Mouse (Mus musculus): ENCODE results near the gene Jag2.

The Jag2 gene

DNA sequence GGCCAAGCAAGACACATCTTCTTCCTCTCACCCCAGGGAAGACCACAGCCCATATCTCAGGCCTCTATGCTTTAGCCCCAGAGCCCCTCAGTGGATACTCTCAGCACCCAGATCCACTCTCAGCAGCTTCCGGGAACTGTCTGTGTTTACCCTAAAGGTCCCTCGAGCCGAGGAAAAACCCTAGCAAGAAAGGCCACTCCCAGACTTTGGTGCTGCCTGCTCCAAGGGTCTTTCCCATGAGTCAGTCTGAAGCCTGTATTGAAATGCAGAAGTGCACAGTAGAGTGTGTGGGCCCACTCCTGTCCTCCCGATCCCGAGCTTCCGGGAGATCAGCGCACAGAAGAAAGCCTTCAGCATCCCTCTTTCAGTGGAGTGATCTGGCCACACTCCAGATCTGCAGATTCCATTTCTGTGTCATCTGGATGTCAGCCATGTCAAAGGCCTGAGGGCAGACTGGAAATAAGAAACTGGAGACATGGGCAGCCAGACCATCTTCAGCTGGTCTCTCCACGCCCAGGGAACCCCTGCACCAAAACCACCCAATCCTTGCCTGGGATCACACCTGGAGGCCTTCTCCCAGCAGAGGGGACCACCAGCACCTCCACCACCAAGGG, 63.0 kb downstream of the Jag2 start:
- DNase-seq, result peak; percentile 62

DNA sequence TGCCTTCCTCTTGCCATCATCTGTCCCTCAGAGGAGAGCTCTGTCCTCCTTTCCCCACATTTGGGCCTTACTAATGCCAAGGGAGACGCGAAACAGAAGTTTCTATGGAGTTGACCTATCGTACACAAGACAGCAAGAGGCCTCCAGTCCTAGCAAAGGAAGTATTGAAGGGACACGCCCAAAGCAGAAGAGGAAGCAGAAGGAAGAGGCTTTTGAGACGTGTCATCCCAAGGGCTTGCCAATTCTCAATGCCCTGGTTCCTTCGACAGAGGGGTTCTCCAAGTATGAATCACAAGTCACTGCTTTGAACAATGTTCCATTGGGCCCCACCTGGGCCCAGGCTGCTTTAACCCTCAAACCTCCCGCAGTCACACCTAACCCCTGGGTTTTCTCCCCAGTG, 64.8 kb downstream of the Jag2 start:
- DNase-seq, result no peak

DNA sequence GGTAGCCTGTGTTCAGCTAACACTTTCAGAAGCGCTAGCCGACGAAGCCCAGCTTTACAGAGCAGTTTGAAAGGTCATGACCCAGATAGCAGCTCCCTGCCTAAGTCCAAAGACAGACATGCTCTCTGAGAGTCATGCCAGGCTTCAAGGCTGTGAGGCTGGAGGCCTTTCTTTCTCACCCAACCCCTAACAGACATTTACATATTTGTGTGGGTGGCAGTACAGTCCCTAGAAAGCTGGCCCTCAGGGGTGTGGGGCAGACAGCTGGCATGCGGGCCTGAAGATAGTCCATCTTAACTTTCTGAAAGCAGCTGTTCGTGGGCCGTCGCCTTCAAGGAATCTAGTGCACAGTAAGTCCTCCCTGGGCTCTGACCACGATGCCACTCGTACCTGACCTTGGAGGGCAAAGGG, 67.7 kb downstream of the Jag2 start:
- no peak for DNase-seq

DNA sequence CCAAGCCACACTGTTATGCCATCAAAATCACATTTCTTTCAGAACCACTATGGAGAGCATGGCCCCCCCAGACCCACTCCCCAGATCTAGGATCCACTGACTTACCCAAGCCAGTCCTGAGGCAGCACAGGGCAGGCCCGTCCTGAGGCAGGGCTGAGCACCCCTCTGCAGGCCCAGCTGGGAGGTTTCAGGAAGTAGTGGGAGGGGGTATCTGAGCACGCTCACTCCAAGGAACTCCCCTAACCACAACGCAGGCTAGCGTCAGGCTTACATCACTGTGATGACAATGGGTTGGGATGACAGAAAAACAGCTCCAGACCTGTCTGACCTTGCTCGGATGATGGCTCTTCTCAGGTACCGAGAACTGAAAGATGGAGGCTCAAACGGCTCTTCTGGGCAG, 68.8 kb downstream of the Jag2 start:
- DNase-seq, result peak; percentile 13

DNA sequence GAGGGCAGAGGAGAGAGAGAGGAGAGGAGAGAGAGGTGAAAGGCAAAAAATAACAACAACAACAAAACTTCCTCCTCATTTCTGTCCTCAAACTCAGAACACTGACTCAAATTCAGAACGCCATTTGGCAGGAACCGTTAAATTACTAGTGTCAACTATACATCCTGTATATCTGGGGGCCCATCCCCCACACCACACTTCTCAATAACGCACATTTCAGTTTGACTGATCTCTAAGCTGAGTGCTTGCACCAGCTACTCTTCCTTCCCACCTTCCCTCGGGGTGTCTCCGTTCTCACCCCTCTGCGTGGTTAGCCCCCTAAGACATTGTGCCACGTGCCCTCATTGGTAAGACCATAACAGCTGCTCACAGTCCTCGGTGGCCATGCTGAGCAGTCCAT, 69.6 kb downstream of the Jag2 start:
- peak; percentile 16 for DNase-seq

DNA sequence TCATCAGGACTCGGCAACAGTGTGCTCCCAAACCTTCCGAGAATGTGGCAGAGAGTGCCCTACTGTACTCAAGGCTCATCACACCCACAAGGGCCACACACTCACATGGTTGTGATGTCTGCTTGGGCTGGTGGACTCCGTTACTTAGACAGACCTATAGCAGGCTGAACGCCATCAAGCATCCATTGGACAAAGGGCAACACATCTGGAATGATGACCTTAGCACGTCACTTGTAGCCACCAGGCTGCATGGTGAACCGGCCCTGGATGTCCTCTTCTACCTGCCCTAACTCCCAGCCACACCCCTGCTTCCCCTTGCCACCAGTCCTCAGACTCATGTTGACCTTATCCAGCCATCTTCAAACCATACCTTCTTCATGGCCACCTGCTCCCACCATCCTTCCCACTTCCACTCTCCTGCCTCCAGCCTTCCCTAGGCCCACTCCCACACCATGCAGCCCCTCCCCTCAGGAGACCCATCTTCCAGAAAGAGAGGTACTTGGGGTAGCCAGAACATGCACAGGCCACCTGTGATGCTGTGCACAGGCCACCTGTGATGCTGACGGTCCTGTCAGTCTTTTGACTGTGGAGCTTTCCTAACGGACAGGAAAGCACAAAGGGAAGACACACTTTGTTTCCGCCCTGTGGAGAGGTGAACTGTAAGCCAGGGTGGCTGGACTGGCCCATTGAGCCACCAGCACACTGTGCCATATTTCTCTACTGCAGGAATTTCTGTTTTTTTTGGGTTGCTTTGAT, 70.8 kb downstream of the Jag2 start:
- DNase-seq, result peak; percentile 2

Measured in kidney, postnatal 10 days (tissue).